Mouse (Mus musculus): ENCODE measurements around the gene Chordc1.

DNA sequence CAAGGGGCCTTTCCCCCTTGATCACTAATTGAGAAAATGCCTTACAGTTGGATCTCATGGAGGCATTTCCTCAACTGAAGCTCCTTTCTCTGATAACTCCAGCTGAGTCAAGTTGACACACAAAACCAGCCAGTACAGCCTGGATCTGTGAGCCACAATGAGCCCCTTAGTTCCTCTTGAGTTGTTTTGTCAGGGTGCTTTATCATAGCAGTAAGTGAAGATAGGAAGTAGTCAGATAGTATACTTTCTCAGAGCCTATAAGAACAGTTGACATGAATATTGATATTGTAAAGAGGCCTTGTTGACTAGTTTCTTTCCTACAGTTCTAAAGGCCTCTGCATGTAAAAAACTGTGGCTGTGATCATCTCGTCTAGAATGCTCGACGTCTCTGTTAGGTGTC is 28.1 kb downstream of the Chordc1 start:
- TF ChIP-seq NRF1 (IDR thresholded peaks at IDR 0.05; ENCODE audit: insufficient read depth, low read depth, low read length, poor library complexity, severe bottlenecking), result no peak
- no peak for TF ChIP-seq CTCF (IDR thresholded peaks at IDR 0.05 in 2 of 3, conservative IDR thresholded peaks at IDR 0.05 in 1 of 3; ENCODE audit: control insufficient read depth in 1 of 3, insufficient read depth in 1 of 3, low read depth in 2 of 3, low read length in 3 of 3, poor library complexity in 1 of 3, severe bottlenecking in 1 of 3)
- TF ChIP-seq POLR2A (IDR thresholded peaks at IDR 0.05; ENCODE audit: control insufficient read depth in 1 of 2, insufficient read depth in 1 of 2, low read depth in 1 of 2, low read length in 2 of 2, poor library complexity in 1 of 2), result no peak
- no peak for TF ChIP-seq USF2 (IDR thresholded peaks at IDR 0.05; ENCODE audit: borderline replicate concordance in 1 of 2, insufficient read depth in 1 of 2, low read depth in 1 of 2, low read length in 2 of 2)
- TF ChIP-seq ZNF384 (IDR thresholded peaks at IDR 0.05; ENCODE audit: low read depth, low read length), result no peak
- peak; percentile 90 to 91 for TF ChIP-seq EP300 (IDR thresholded peaks at IDR 0.05; ENCODE audit: low read depth in 1 of 2, low read length in 2 of 2)
